Mouse (Mus musculus): Measurements from ENCODE around the gene Irf2. TPM values are rescaled to one million over a fixed set of nuclear protein-coding genes. Genes with fewer than 3 reads are reported as not detected.
A peak's percentile ranks its signal among the peaks of the same experiment; 100 is the strongest.

Irf2 gene
- polyA plus RNA-seq, 1 experiment, result 33.2 TPM

- TF ChIP-seq POLR2A (IDR thresholded peaks at IDR 0.05; ENCODE audit: low read depth, low read length) (0 out of 2 replicates have a peak, but pooled peaks have one; percentile 26), CTCF (IDR thresholded peaks at IDR 0.05; ENCODE audit: borderline replicate concordance, insufficient read depth, low read length) (no peak)
- peak overlapping the region; percentile 92 for H3K27ac ChIP-seq (ENCODE audit: insufficient read depth, low read length)
- H3K4me3 ChIP-seq (ENCODE audit: insufficient read depth, low read length), result no peak overlapping the region
- H3K4me1 ChIP-seq (ENCODE audit: control insufficient read depth, insufficient read depth, low read length), result peaks cover 10% of the 10 kb centered on the region
Observed at GRCm38 (mm10) chr8:46842676-46843181, 103.2 kb downstream of the Irf2 start.

DNA sequence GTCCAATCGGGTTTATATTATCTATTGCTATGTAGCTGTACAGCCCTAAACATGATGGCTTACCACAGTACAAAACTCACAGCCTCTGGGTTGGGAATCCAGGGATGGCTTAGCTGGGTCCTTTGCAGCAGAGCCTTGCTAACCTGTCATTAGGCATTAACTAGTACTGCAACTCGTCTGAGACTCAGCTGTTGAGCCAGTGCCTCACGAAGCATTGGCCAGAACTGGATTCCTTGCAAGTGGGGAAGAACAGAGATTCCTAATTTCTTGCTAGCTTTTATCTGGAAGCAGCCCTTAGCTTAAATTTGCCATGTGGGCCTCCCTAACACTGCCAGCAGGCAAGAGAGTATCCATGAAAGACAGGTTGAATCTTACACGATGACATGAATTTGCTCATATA lies 104.3 kb downstream of the Irf2 start:
- Histone ChIP-seq H3K4me3 (ENCODE audit: insufficient read depth, low read length) (no peak overlapping the region), H3K4me1 (ENCODE audit: control insufficient read depth, insufficient read depth, low read length) (peaks cover 10% of the 10 kb centered on the region), H3K27ac (ENCODE audit: insufficient read depth, low read length) (no peak overlapping the region)
- TF ChIP-seq CTCF (IDR thresholded peaks at IDR 0.05; ENCODE audit: borderline replicate concordance, insufficient read depth, low read length) (no peak), POLR2A (IDR thresholded peaks at IDR 0.05; ENCODE audit: low read depth, low read length) (no peak)

GRCm38 (mm10) chr8:46844371-46844973 lies 104.9 kb downstream of the Irf2 start:
- H3K27ac ChIP-seq (ENCODE audit: insufficient read depth, low read length), result no peak overlapping the region
- H3K4me1 ChIP-seq (ENCODE audit: control insufficient read depth, insufficient read depth, low read length), result peaks cover 10% of the 10 kb centered on the region
- no peak for TF ChIP-seq CTCF (IDR thresholded peaks at IDR 0.05; ENCODE audit: borderline replicate concordance, insufficient read depth, low read length)
- no peak for TF ChIP-seq POLR2A (IDR thresholded peaks at IDR 0.05; ENCODE audit: low read depth, low read length)
- no peak overlapping the region for H3K4me3 ChIP-seq (ENCODE audit: insufficient read depth, low read length)

DNA sequence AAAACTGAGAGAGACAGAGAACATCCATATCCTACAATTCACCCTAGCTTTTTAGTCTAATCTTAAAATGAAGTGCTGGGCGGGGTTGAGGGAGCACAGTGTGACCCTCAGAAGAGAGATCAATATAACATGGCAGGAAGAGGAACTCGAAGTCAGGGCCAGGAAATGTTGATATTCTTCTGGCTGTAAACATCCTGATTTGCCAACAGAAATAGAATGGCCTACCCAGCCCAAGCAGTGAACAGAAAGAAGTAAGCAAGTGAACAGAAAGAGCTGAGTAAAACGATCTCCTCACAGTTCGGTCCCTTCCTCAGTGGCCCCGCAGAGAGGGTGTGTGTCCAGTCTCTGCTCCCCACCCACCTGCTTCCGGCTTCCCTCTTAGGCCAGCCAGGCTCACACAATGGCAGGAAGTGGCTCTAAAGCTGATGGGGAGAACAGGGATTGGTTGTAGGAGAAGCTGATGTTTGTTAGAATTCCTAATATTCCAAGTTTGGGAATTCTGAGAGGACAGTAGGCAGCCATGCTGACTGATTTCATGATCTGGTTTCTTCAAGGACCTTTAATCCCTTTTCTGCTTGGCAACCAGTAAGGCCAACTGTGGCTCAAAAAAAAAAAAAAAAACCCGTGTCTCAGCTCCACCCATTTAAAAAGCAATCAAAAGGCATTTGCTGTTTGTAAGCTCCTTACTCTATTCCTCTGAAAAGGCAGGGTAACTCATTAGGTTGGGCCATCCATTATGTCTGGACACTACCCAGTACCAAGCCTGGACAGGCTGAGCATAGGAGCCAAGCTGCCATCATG lies 105.6 kb downstream of the Irf2 start:
- TF ChIP-seq POLR2A (IDR thresholded peaks at IDR 0.05; ENCODE audit: low read depth, low read length) (no peak), CTCF (IDR thresholded peaks at IDR 0.05; ENCODE audit: borderline replicate concordance, insufficient read depth, low read length) (no peak)
- H3K27ac ChIP-seq (ENCODE audit: insufficient read depth, low read length), result no peak overlapping the region
- H3K4me3 ChIP-seq (ENCODE audit: insufficient read depth, low read length), result no peak overlapping the region

DNA sequence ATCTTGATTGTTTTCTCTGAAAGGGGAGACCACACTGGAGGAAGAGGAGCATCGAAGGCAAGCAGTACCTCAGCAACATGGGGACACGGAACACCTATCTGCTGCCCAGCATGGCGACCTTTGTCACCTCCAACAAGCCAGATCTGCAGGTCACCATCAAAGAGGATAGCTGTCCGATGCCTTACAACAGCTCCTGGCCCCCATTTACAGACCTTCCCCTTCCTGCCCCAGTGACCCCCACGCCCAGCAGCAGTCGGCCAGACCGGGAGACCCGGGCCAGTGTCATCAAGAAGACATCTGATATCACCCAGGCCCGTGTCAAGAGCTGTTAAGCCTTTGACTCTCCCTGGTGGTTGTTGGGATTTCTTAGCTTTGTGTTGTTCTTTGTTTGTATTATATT lies 106.4 kb downstream of the Irf2 start:
- TF ChIP-seq POLR2A (IDR thresholded peaks at IDR 0.05; ENCODE audit: low read depth, low read length) (no peak), CTCF (IDR thresholded peaks at IDR 0.05; ENCODE audit: borderline replicate concordance, insufficient read depth, low read length) (no peak)
- H3K27ac ChIP-seq (ENCODE audit: insufficient read depth, low read length), result no peak overlapping the region
- H3K4me3 ChIP-seq (ENCODE audit: insufficient read depth, low read length), result no peak overlapping the region
- H3K4me1 ChIP-seq (ENCODE audit: control insufficient read depth, insufficient read depth, low read length), result peaks cover 10% of the 10 kb centered on the region

More for the DNA sequence above, 105.6 kb downstream of the Irf2 start:
- H3K4me1 ChIP-seq (ENCODE audit: control insufficient read depth, insufficient read depth, low read length), result peaks cover 10% of the 10 kb centered on the region

DNA sequence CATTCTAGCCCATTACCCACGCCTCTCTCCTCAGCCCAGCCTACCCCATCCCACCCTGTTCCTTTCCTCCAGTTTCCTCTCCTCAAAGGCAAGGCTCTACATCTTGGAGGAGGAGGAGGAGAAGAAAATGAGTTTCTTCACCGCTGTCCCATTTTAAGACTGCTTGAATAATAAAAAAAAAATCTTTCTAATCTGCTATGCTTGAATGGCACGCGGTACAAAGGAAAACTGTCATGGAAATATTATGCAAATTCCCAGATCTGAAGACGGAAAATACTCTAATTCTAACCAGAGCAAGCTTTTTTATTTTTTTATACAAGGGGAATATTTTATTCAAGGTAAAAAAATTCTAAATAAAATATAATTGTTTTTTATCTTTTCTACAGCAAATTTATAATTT lies 107.4 kb downstream of the Irf2 start:
- peaks cover 10% of the 10 kb centered on the region for H3K4me1 ChIP-seq (ENCODE audit: control insufficient read depth, insufficient read depth, low read length)
- no peak for TF ChIP-seq CTCF (IDR thresholded peaks at IDR 0.05; ENCODE audit: borderline replicate concordance, insufficient read depth, low read length)
- no peak for TF ChIP-seq POLR2A (IDR thresholded peaks at IDR 0.05; ENCODE audit: low read depth, low read length)
- no peak overlapping the region for H3K27ac ChIP-seq (ENCODE audit: insufficient read depth, low read length)
- no peak overlapping the region for H3K4me3 ChIP-seq (ENCODE audit: insufficient read depth, low read length)

DNA sequence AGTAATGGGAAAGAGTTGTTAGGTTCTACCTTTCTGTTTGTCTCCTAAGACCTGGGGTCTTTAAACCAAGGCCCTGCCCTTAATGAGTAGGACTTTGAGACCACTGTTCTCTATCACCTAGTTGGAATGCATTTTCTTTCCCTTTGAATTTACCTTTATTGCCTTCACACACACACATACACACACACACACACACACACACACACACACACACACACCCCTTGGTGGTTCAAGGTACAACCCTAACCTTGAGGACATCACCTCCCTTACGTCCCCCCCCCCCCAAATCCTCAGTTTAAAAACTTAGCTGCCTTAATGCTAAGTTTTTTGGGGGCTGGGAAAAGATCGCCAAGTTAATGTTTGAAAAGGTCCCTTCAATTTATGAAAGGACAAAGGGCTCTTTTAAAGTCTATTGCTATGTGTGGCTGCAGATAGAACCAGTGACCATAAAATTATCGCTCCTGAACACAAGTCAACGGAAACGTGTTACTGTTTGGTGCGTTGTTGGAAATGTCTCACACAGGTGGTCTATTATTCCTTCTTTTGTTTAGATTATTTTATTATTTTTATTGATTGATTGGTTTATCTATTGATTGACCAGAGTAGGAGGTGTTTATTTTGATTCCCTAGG lies 108.6 kb downstream of the Irf2 start:
- Histone ChIP-seq H3K27ac (ENCODE audit: insufficient read depth, low read length) (no peak overlapping the region), H3K4me3 (ENCODE audit: insufficient read depth, low read length) (no peak overlapping the region), H3K4me1 (ENCODE audit: control insufficient read depth, insufficient read depth, low read length) (peaks cover under 1% of the 10 kb centered on the region; the same call in 1 of the 2 replicates)
- TF ChIP-seq POLR2A (IDR thresholded peaks at IDR 0.05; ENCODE audit: low read depth, low read length) (no peak), CTCF (IDR thresholded peaks at IDR 0.05; ENCODE audit: borderline replicate concordance, insufficient read depth, low read length) (no peak)

DNA sequence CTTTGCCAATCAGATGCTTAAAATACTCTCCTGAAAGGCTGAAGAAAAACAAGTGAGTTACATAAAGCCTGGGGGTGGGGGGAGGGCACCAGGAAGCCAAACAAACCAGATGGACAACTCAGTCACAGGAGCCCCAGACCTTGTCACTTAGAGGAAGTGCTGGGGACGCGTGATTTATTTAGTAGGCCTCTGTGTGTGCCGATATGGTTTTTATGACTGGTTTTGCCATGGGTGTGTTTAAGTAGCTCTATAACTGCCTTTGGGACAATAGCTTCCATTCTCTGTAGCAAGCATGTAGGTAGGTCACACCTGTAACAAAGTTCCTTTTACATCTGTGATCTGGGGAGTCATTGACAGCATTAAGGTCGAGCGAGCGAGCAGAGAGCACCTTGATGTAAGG lies 109.4 kb downstream of the Irf2 start:
- H3K4me3 ChIP-seq (ENCODE audit: insufficient read depth, low read length), result no peak overlapping the region
- H3K27ac ChIP-seq (ENCODE audit: insufficient read depth, low read length), result no peak overlapping the region
- TF ChIP-seq POLR2A (IDR thresholded peaks at IDR 0.05; ENCODE audit: low read depth, low read length) (no peak), CTCF (IDR thresholded peaks at IDR 0.05; ENCODE audit: borderline replicate concordance, insufficient read depth, low read length) (no peak)
- H3K4me1 ChIP-seq (ENCODE audit: control insufficient read depth, insufficient read depth, low read length), result no peaks in the 10 kb centered on the region

DNA sequence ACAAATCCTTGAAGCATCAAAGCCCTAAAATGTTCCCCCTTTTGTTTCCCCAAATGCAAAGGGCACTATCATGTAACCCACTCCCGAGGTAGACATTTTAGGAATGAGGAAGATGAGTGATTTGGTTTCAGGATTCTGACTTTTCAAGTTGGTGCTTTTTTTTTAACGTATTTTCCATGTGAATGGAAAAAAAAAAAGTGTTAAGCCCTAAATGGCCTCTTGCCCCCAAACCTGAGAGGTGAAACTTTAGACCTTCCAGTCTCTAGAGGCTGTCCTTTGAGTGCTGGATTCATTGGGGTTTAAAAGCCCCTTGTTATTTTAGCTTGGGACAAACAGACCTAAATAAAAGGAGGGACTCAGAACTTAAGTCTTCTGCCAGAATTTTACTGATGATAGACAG lies 109.9 kb downstream of the Irf2 start:
- no peaks in the 10 kb centered on the region for H3K4me1 ChIP-seq (ENCODE audit: control insufficient read depth, insufficient read depth, low read length)
- no peak for TF ChIP-seq POLR2A (IDR thresholded peaks at IDR 0.05; ENCODE audit: low read depth, low read length)
- no peak for TF ChIP-seq CTCF (IDR thresholded peaks at IDR 0.05; ENCODE audit: borderline replicate concordance, insufficient read depth, low read length)
- H3K27ac ChIP-seq (ENCODE audit: insufficient read depth, low read length), result no peak overlapping the region
- H3K4me3 ChIP-seq (ENCODE audit: insufficient read depth, low read length), result no peak overlapping the region
